Mouse (Mus musculus) bone marrow, adult 2 months (tissue): ENCODE measurements around the gene Bank1. TPM values are rescaled to one million over a fixed set of nuclear protein-coding genes. Genes with fewer than 3 reads are reported as not detected.

Experiments
- H3K27ac ChIP-seq: fragments of 200-500 bp; 2 replicates; pipeline ENCODE4 v1.5.1; 2012; ENCODE audit warnings: low read depth, mild to moderate bottlenecking, control low read depth, inconsistent platforms, low read length; ENCODE audit not compliant: control insufficient read depth, poor library complexity, insufficient read depth
- H3K4me1 ChIP-seq: fragments of 200-500 bp; 2 replicates; pipeline ENCODE4 v1.6.1; 2011; ENCODE audit warnings: low read length; ENCODE audit not compliant: control insufficient read depth, insufficient read depth
- H3K4me3 ChIP-seq: fragments of 200-500 bp; replicated peaks from 2 replicates; pipeline ENCODE3; 2011; ENCODE audit warnings: mild to moderate bottlenecking, low read depth, low read length, control low read depth; ENCODE audit not compliant: control insufficient read depth
- CTCF ChIP-seq: fragments of 200-500 bp; IDR thresholded peaks from 2 replicates; pipeline ENCODE4 v1.5.1; 2011; ENCODE audit warnings: low read length, control low read depth; ENCODE audit not compliant: control insufficient read depth, insufficient read depth
- POLR2A ChIP-seq: fragments of 200-500 bp; IDR thresholded peaks from 2 replicates; pipeline ENCODE4 v1.6.1; 2011; ENCODE audit warnings: low read depth, mild to moderate bottlenecking, control low read depth, low read length, borderline replicate concordance; ENCODE audit not compliant: control insufficient read depth
- WGBS: fragments of 180-500 bp; shearing (Covaris S2); methylation state at CpG from one replicate; pipeline ENCODE4 v1.1.7; 2018; 5-methylcytosine and 5-hydroxymethylcytosine counted together
- polyA plus RNA-seq: library from polyadenylated mRNA; stranded (reverse); fragments of >200 nt; gene quantifications from 2 replicates; pipeline ENCODE4 v1.2.4, GENCODE M21; 2011; ENCODE audit warnings: low replicate concordance; ENCODE audit not compliant: missing spikeins, insufficient read depth, insufficient read length

The Bank1 gene
- 6.8 and 15.2 TPM in 2 replicates for polyA plus RNA-seq

- Histone ChIP-seq H3K4me3 (peak within 1 kb of the TSS; percentile 74), H3K27ac (peak within 1 kb of the TSS; percentile 88), H3K4me1 (no peaks in the 10 kb centered on the region; the same call in 1 of the 2 replicates)
- WGBS, result under 1% methylated on average over 5 of the region's 5 CpGs
- TF ChIP-seq POLR2A, result peak; percentile 83; the same call in 1 of the 2 replicates
- TF ChIP-seq CTCF, result no peak
Measured at GRCm38 (mm10) chr3:136325783-136326182, at the start of gene Bank1. Gene Bank1, minus strand, starts transcription at chr3:136326066.

GRCm38 (mm10) chr3:136369916-136370315 lies 44.0 kb upstream of the Bank1 start:
- Histone ChIP-seq H3K4me3 (no peak overlapping the region), H3K4me1 (no peaks in the 10 kb centered on the region), H3K27ac (no peak overlapping the region)
- TF ChIP-seq POLR2A (no peak), CTCF (no peak)
- WGBS, result 91% methylated on average over 11 of the region's 11 CpGs

- TF ChIP-seq POLR2A, result no peak
- TF ChIP-seq CTCF, result no peak
- H3K27ac ChIP-seq, result no peak overlapping the region
- no peaks in the 10 kb centered on the region for H3K4me1 ChIP-seq
- WGBS, result 86% methylated on average over 9 of the region's 9 CpGs
- H3K4me3 ChIP-seq, result no peak overlapping the region
Measured at GRCm38 (mm10) chr3:136369466-136369865, 43.6 kb upstream of the Bank1 start.

GRCm38 (mm10) chr3:136368505-136368999 lies 42.7 kb upstream of the Bank1 start:
- no peaks in the 10 kb centered on the region for H3K4me1 ChIP-seq
- WGBS, result 43% methylated on average over 4 of the region's 4 CpGs
- TF ChIP-seq CTCF, result no peak
- H3K4me3 ChIP-seq, result no peak overlapping the region
- no peak overlapping the region for H3K27ac ChIP-seq

- 80% methylated on average over 7 of the region's 7 CpGs for WGBS
- H3K4me3 ChIP-seq, result no peak overlapping the region
- H3K4me1 ChIP-seq, result peaks cover 4% of the 10 kb centered on the region; the same call in 1 of the 2 replicates
- no peak overlapping the region for H3K27ac ChIP-seq
- no peak for TF ChIP-seq CTCF
- no peak for TF ChIP-seq POLR2A
Measured at GRCm38 (mm10) chr3:136349690-136350089, 23.8 kb upstream of the Bank1 start.

GRCm38 (mm10) chr3:136348611-136349010 lies 22.7 kb upstream of the Bank1 start:
- no peak overlapping the region for H3K4me3 ChIP-seq
- H3K4me1 ChIP-seq, result peaks cover 4% of the 10 kb centered on the region; the same call in 1 of the 2 replicates
- 56% methylated on average over 1 of the region's 1 CpGs for WGBS
- no peak overlapping the region for H3K27ac ChIP-seq
- TF ChIP-seq CTCF, result no peak
- no peak for TF ChIP-seq POLR2A

- Histone ChIP-seq H3K27ac (no peak overlapping the region), H3K4me3 (no peak overlapping the region), H3K4me1 (peaks cover 4% of the 10 kb centered on the region; the same call in 1 of the 2 replicates)
- 0% methylated on average over 1 of the region's 1 CpGs for WGBS
- TF ChIP-seq POLR2A (no peak), CTCF (no peak)
Measured at GRCm38 (mm10) chr3:136347277-136347676, 21.4 kb upstream of the Bank1 start.

- TF ChIP-seq CTCF, result no peak
- TF ChIP-seq POLR2A, result no peak
- Histone ChIP-seq H3K4me1 (peaks cover 4% of the 10 kb centered on the region; the same call in 1 of the 2 replicates), H3K4me3 (no peak overlapping the region), H3K27ac (no peak overlapping the region)
- 84% methylated on average over 2 of the region's 2 CpGs for WGBS
Measured at GRCm38 (mm10) chr3:136341911-136342310, 16.0 kb upstream of the Bank1 start.

- 81% methylated on average over 2 of the region's 2 CpGs for WGBS
- H3K4me3 ChIP-seq, result no peak overlapping the region
- no peak for TF ChIP-seq POLR2A
- TF ChIP-seq CTCF, result no peak
- H3K4me1 ChIP-seq, result no peaks in the 10 kb centered on the region; the same call in 1 of the 2 replicates
- no peak overlapping the region for H3K27ac ChIP-seq
Measured at GRCm38 (mm10) chr3:136339896-136340295, 14.0 kb upstream of the Bank1 start.
